Mouse (Mus musculus): ENCODE measurements around the gene Fam107a. TPM values are rescaled to one million over a fixed set of nuclear protein-coding genes. Genes with fewer than 3 reads are reported as not detected.
A peak's percentile ranks its signal among the peaks of the same experiment; 100 is the strongest.

The Fam107a gene
- total RNA-seq, 1 experiment from 2014 or later: 5.0 TPM

- DNase-seq: no peak
Measured at GRCm38 (mm10) chr14:8256881-8257280, 60.9 kb downstream of the Fam107a start.

DNA sequence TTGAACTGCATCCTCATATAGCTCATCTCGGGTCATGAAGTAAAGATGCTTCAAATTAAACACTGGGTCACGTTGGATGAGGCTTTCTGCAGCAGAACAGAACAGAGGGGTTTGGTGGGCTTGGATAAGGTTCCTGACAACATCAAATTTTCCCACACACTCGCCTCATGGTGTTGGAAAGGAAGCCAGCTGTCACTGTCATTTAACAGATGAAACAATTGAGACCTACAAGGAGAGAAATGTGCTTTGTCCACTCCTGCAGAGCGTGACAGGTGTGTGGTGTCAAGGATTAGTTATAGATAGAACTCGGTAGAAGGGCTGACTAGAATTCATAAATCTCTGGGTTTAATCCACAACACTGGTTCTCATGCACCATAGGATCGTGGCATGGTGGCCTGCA, 61.8 kb downstream of the Fam107a start:
- DNase-seq: no peak

DNA sequence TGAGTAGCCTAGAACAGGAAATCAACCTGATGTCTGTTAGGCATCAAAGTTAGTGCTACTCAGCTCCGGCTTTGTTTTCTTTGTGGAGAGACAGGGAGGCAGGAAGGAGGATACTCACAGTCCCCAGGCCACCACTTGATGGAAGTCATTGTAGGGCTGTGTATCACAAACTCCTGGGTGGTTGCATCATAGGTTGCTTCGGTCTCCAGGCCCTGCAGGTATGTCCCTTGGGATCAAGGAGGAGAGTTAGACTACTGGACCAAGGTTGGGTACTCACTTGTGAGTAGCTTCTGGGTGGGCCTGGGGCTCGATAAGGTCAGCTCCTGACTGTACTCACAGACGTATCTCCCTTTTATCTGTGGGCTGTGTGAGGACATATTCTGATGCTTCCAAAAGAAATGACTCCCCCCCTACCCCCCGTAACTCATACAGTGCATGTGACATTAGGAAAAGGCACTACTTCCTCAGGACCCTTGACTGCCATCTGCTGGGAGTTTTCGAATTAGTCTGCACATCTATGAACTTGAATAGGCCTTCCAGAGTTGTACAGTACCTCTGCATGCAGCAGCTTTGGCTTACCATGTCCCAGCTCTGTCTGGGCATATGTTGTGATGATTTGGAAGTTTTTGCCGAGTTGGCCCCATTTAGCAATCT, 62.6 kb downstream of the Fam107a start:
- peak; percentile 75 for DNase-seq

DNA sequence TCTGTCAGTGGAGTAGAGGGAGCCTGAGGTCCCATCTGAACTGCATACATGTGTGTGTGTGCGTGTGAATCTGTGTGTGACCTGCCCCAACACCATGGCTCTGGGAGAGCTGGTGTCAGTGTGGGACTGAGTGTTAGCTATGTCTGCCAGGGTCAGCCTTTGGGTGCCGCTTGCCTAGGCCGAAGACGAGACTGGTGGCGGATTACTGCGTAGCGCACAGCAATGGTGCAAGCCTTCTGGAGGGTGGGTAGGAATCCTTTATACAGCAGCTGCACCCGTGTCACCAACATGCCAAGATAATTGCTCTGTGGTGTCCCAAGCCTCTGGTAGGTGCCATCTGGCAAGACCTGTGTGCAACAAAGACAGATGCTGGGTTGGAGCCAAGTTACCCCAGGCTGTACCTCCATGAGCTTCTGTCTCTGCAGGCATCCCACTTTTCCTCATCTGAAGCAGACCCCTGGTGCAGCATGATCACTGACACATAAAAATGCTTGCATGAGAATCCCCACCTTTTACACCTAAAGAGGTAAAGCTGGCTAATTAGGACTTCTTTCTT, 66.4 kb downstream of the Fam107a start:
- DNase-seq: no peak

- no peak for DNase-seq
Measured at GRCm38 (mm10) chr14:8250141-8250871, 67.5 kb downstream of the Fam107a start.

DNA sequence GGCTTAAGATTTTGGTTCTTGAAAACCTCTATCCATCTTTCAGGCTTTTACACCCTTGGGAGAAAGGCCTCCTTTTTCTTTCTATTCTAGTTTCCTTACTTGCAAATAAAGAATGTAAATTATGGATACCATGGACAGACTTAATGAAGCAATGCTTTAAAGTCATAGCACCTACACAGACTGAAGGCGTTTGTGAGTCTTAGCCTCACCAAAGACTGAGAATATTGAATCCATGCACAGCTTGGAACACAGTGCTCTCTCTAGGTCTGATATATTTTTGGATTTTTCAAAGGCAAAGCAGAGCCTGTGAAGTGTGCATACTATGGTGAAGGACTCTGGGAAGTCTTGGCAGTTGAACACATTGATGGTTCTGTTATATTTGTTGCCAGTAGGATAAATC, 68.6 kb downstream of the Fam107a start:
- DNase-seq: no peak

GRCm38 (mm10) chr14:8246878-8247277, 70.9 kb downstream of the Fam107a start:
- DNase-seq: no peak

Other genes with a start within 250 kb of the Fam107a start
- gene Rpp14, start 237.7 kb downstream of the Fam107a start, total RNA-seq (2021): 35.8 and 37.1 TPM in 2 replicates
- 54.8 and 61.4 TPM in 2 replicates for gene Pxk, start 219.8 kb downstream of the Fam107a start, total RNA-seq (2021)
- gene Pdhb, start 145.0 kb downstream of the Fam107a start, total RNA-seq (2021): 450 and 471 TPM in 2 replicates
- 12.3 and 15.4 TPM in 2 replicates for gene Kctd6, start 103.9 kb downstream of the Fam107a start, total RNA-seq (2021)
- 2.2 and 30.4 TPM in 2 replicates for gene Acox2, start 58.7 kb downstream of the Fam107a start, total RNA-seq (2021)
- gene Oit1, start 60.7 kb upstream of the Fam107a start, total RNA-seq (2021): 0.79 TPM in 1 of 2 replicates, not detected in the other

All from adrenal gland, postnatal 14 days (tissue).